Mouse (Mus musculus): ENCODE measurements around the gene Lpcat2.

Lpcat2 gene

DNA sequence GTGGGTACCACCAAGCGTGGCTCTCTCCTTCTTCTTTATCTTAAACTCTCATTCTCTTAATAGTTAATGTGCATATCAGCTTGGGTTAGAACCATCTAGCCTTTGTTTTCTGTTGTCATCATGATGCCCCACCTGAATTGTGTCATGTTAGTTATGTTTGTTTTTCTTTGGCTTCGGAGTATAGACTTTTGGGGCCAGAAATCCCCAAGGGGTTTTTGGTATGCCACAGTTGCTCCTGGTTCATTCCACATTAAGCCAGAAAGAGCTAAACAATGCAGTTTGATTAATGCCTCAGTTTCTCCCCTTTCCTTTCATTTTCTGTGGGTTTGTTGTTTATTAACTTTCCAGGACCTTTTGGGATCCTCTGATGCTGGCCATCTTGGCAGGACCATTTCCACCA lies 53.3 kb downstream of the Lpcat2 start:
- no peak for DNase-seq (ENCODE audit: low spot score in 2 of 2)

- DNase-seq (ENCODE audit: low spot score in 2 of 2) = no peak
Observed at GRCm38 (mm10) chr8:92911477-92911876, 56.3 kb downstream of the Lpcat2 start.

GRCm38 (mm10) chr8:92913396-92913795 lies 58.3 kb downstream of the Lpcat2 start:
- DNase-seq (ENCODE audit: low spot score in 2 of 2) = no peak

GRCm38 (mm10) chr8:92916082-92916481 lies 60.9 kb downstream of the Lpcat2 start:
- DNase-seq (ENCODE audit: low spot score in 2 of 2) = no peak

DNA sequence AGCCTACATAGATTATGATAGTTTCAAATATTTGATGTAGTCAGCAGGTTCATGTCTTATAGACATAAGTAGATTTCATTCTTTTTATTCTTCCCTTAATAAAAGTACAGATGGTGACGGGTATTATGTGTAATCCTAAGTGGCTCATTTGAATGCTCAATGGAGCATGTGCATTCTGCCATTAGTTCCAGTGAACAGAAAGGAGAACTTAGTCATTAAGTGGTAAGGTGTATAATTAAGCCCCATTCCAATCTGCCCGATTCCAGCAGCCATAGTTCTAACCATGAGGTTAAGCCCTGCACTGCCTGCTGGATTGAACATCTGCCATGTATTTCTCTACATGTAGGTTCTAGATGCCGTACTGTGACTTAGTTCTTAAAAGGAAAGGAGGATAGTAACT lies 66.6 kb downstream of the Lpcat2 start:
- DNase-seq (ENCODE audit: low spot score in 2 of 2) = no peak

- DNase-seq (ENCODE audit: low spot score in 2 of 2) = no peak
Observed at GRCm38 (mm10) chr8:92928986-92929385, 73.8 kb downstream of the Lpcat2 start.

DNA sequence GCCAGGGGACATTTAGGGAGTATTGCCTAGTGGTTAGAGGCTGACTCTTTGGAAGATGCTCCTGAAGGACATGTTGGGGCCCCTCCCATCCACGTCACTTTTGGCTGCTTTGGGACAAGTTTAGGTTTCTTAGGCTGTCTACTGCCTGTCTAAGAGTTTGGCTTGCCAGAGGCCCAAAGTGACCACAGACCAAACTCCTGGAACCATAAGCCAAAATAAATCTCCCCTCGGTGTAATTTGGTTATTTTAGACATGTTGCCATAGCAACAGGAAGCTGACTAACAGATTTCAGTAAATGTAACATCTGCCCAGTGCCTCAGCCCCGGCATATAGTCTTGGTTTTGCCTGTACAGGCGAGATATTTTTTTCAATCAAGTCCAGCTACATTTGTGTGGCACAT lies 82.9 kb downstream of the Lpcat2 start:
- no peak for DNase-seq (ENCODE audit: low spot score in 2 of 2)

DNA sequence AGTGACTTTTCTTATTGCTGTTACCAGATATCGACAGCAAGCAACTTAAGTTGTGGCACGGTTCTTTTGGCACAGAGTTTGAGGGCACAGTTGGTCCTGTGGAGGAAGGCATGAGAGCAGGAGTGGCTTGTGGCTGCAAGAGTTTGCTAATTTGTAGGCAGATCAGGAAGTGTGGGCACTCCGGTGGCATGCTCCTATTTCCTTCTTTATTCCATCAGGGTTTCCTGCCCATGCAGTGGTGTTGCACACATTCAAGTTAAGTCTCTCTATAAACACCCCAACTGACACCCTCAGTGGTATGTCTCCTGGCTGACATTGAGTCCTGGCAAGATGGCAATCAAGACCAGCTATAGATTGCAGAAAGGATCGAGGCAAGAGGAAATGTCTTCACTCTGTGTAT lies 93.9 kb downstream of the Lpcat2 start:
- no peak for DNase-seq (ENCODE audit: low spot score in 2 of 2)

GRCm38 (mm10) chr8:92950639-92951371 lies 95.7 kb downstream of the Lpcat2 start:
- no peak for DNase-seq (ENCODE audit: low spot score in 2 of 2)

DNA sequence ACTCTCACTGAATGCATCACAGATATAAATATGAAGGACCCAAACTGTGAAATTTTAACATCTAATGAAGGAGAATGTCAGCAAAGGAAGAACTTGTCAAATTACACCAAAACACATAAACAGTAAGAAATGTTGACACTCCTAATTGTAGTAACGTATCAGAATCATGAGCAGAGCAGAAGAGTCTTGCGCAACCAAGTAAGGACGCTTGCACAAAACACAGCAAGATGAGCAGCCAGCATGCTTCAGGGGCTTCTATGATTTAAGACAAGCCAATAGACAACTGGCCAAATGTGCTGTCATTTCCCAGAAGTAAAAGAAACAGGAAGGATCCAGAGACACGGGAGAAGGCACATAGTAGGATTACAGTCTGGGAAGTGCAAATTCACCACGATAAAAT lies 98.9 kb downstream of the Lpcat2 start:
- no peak for DNase-seq (ENCODE audit: low spot score in 2 of 2)

DNA sequence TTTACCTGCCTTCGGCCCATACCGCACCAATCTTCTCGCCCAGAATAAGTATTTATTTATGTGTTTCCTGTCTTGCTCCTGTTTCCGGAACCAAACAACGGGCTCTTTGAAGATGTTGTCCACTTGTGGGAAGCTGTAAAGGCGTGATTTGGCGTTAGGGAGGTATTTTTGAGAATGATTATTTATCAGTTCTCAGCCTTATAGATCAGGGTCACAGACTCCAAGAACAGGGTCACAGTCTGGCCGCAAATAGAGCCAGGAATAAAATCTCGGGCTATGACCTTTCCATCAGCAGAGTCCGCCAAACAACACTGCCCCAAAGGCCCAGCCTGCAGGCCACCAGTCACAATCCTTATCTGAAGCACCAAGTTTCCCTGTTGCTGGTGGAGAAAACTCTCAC lies 104.6 kb downstream of the Lpcat2 start, which contains the start of gene Slc6a2:
Slc6a2 (plus strand) TSS at position 301 of the 400 bp plus-strand sequence.
- no peak for DNase-seq (ENCODE audit: low spot score in 2 of 2)

- no peak for DNase-seq (ENCODE audit: low spot score in 2 of 2)
Observed at GRCm38 (mm10) chr8:92960451-92960911, 105.3 kb downstream of the Lpcat2 start.

DNA sequence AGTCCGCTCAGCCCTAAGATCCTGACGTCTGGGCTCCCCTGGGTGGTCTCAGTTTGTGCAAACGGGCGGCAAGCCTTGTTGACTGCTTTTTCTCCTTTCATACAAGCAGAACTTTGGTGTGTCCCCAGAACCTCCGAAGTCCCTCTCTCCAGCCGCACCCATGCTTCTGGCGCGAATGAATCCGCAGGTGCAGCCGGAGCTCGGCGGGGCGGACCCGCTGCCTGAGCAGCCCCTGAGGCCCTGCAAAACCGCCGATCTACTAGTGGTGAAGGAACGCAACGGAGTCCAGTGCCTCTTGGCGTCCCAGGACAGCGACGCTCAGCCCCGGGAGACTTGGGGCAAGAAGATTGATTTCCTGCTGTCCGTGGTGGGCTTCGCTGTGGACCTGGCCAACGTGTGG lies 105.9 kb downstream of the Lpcat2 start:
- no peak for DNase-seq (ENCODE audit: low spot score in 2 of 2)

DNA sequence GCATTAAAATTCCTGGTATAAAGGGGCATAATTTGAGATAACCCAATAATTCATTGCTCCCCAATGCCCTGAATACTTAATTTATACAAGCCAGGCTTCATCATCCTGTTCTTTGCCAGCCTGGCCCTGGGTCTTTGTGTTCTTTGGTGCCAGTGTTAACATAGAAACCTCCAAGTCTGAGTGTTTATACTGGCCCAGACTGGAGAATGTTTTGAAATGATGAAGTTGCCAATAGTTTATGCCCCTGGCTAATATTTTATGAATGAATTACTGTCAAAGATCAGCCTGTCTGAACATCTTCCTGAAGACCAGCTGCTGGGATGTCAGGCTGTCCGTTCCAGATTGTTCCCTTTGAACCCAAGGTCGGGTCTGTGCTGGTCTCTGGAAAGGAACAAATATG lies 109.4 kb downstream of the Lpcat2 start:
- DNase-seq (ENCODE audit: low spot score in 2 of 2) = no peak
